Mouse (Mus musculus) liver, embryonic 16.5 days (tissue): ENCODE measurements around the gene Fabp6. TPM values are rescaled to one million over a fixed set of nuclear protein-coding genes. Genes with fewer than 3 reads are reported as not detected.

Experiments
- ATAC-seq: fragments of 200-750 bp; cut with Nextera tagmentation; 2 replicates; pipeline ENCODE4 v1.8.0; 2017; ENCODE audit warnings: low read depth, mild to moderate bottlenecking, moderate number of reproducible peaks, moderate library complexity
- H3K27ac ChIP-seq: fragments of 300-500 bp; sonication (generic); 2 replicates; pipeline ENCODE4 v1.5.1; 2014; ENCODE audit warnings: mild to moderate bottlenecking, low read length
- H3K27me3 ChIP-seq: fragments of 300-500 bp; sonication (generic); 2 replicates; pipeline ENCODE4 v1.6.1; 2014; ENCODE audit warnings: low read depth, low read length, mixed read lengths; ENCODE audit not compliant: control insufficient read depth, insufficient read depth
- H3K36me3 ChIP-seq: fragments of 300-500 bp; sonication (generic); 2 replicates; pipeline ENCODE4 v1.6.1; 2014; ENCODE audit warnings: mild to moderate bottlenecking; ENCODE audit not compliant: control insufficient read depth, insufficient read depth
- H3K4me1 ChIP-seq: fragments of 300-500 bp; sonication (generic); 2 replicates; pipeline ENCODE4 v1.6.1; 2014; ENCODE audit warnings: low read depth, low read length, mixed read lengths; ENCODE audit not compliant: control insufficient read depth
- H3K4me2 ChIP-seq: fragments of 300-500 bp; sonication (generic); 2 replicates; pipeline ENCODE4 v1.6.1; 2014; ENCODE audit warnings: low read depth, low read length, mixed read lengths
- H3K4me3 ChIP-seq: fragments of 300-500 bp; sonication (generic); 2 replicates; pipeline ENCODE4 v1.5.1; 2014; ENCODE audit warnings: low read depth, mild to moderate bottlenecking, low read length
- H3K9ac ChIP-seq: fragments of 300-500 bp; sonication (generic); 2 replicates; pipeline ENCODE4 v1.6.1; 2014; ENCODE audit warnings: low read depth, low read length
- H3K9me3 ChIP-seq: fragments of 300-500 bp; sonication (generic); replicated peaks from 2 replicates; pipeline ENCODE4 v1.6.1; 2016; ENCODE audit warnings: low read length; ENCODE audit not compliant: control insufficient read depth
- WGBS: fragments of 180-500 bp; shearing (Covaris S2); extraction: QIAGEN DNeasy Blood & Tissue Kit; methylation state at CpG from one replicate; pipeline ENCODE4 v1.1.7; 2014; ENCODE audit not compliant: insufficient replicate concordance; 5-methylcytosine and 5-hydroxymethylcytosine counted together
- polyA plus RNA-seq: library from polyadenylated mRNA; unstranded; fragments of >200 nt; fragmentation: Nextera tagmentation; extraction: Ambion mirVana; gene quantifications from 2 replicates; pipeline ENCODE4 v1.2.1, GENCODE M21; 2015

The Fabp6 gene
- polyA plus RNA-seq, 1 experiment from 2014 or later = not detected

DNA sequence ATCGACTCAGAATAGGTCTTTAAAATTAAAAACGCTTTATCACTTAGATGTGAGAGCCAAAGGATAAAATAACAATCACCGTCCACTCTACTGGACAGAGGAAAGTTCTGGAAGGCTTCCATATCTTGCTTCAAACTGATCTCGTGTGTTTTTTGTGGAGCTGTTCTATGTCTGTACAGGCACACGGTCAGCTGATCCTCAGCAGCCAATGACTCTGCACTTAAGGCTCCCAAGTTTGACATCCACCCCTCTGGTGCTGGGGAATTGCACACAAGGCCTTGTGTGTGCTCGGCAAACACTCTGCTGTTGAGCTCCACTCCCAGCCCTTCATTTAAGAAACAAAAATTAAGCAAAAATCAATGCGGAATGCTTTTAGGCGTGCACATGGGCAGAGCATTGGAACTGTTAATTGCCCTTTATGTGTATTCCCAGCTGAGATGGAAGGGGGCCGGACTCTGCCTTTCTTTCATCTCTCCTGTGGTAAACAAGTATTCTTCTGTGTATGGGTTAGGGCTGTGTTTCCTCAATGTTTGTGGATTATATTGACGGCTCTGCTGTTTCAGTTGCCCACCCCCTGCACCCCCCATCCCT lies 37.6 kb downstream of the Fabp6 start:
- no peak for ATAC-seq
- H3K9me3 ChIP-seq = no peaks in the 10 kb centered on the region
- no peak overlapping the region for H3K27ac ChIP-seq

DNA sequence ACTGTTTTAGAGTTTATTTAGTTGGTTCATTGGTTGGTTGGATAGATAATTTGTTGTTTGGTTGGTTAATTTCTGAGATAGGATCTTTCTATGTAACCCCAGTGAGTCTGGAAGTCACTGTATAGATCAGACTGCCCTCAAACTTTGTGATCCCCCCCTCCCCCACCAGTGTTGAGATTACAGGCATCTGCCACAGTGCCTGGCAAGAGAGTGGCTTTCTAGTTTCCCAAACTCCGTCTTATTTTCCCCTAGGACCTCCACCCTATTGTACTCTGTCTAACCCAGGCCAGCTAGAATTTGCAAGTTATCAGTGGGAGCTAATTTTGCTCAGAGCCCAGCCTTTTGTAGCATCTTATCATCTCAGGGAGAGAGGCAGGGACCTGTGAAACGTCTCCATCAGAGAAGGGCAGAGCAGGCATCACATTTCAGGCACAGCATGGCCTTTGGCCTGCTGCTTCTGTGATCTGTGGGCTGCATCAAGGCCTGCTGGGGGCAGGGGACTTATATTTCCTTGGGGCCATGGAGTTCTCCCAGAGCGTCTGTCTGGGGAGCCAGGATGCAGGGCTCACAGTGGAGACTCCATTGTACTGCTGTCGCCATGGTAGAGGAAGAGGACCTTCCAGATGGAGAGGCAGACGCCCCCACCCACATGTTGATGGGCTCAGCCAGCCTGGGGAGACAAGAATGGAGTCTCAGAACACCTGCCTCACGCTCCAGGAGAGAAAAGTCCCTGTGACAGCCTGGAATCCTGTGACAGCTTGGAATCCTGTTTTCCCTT lies 41.6 kb downstream of the Fabp6 start:
- no peaks in the 10 kb centered on the region for H3K9me3 ChIP-seq
- H3K36me3 ChIP-seq = no peaks in the 10 kb centered on the region
- H3K9ac ChIP-seq = no peak overlapping the region
- H3K4me2 ChIP-seq = no peak overlapping the region
- ATAC-seq = no peak
- no peak overlapping the region for H3K27ac ChIP-seq
- H3K27me3 ChIP-seq = no peaks in the 10 kb centered on the region
- no peak overlapping the region for H3K4me3 ChIP-seq
- no peaks in the 10 kb centered on the region for H3K4me1 ChIP-seq
- 36% methylated on average over 5 of the region's 6 CpGs for WGBS

More for the DNA sequence above, 37.6 kb downstream of the Fabp6 start:
- Histone ChIP-seq H3K4me2 (no peak overlapping the region), H3K36me3 (no peaks in the 10 kb centered on the region), H3K4me1 (no peaks in the 10 kb centered on the region), H3K9ac (no peak overlapping the region), H3K27me3 (no peaks in the 10 kb centered on the region), H3K4me3 (no peak overlapping the region)
- WGBS = 61% methylated on average over 10 of the region's 10 CpGs

- Histone ChIP-seq H3K4me2 (no peak overlapping the region), H3K36me3 (no peaks in the 10 kb centered on the region), H3K9ac (no peak overlapping the region), H3K27ac (no peak overlapping the region), H3K9me3 (no peaks in the 10 kb centered on the region), H3K4me3 (no peak overlapping the region), H3K4me1 (no peaks in the 10 kb centered on the region; the same call in 1 of the 2 replicates), H3K27me3 (no peaks in the 10 kb centered on the region)
- no peak for ATAC-seq
- 74% methylated on average over 11 of the region's 11 CpGs for whole genome bisulfite sequencing
These were observed 44.8 kb downstream of the Fabp6 start for GRCm38 (mm10) chr11:43556538-43556937.

GRCm38 (mm10) chr11:43552675-43553074 lies 48.7 kb downstream of the Fabp6 start:
- no peak overlapping the region for H3K27ac ChIP-seq
- H3K9me3 ChIP-seq = no peaks in the 10 kb centered on the region
- no peak for ATAC-seq
- no peaks in the 10 kb centered on the region for H3K36me3 ChIP-seq
- H3K4me1 ChIP-seq = peaks cover 13% of the 10 kb centered on the region
- H3K4me2 ChIP-seq = no peak overlapping the region
- H3K27me3 ChIP-seq = no peaks in the 10 kb centered on the region
- no peak overlapping the region for H3K4me3 ChIP-seq
- 65% methylated on average over 6 of the region's 6 CpGs for WGBS
- no peak overlapping the region for H3K9ac ChIP-seq

- Histone ChIP-seq H3K27ac (no peak overlapping the region), H3K9ac (no peak overlapping the region), H3K4me1 (peaks cover 13% of the 10 kb centered on the region), H3K27me3 (no peaks in the 10 kb centered on the region), H3K9me3 (no peaks in the 10 kb centered on the region), H3K4me3 (no peak overlapping the region), H3K4me2 (no peak overlapping the region), H3K36me3 (no peaks in the 10 kb centered on the region)
- 38% methylated on average over 3 of the region's 3 CpGs for WGBS
- ATAC-seq = no peak
These were observed 49.6 kb downstream of the Fabp6 start for GRCm38 (mm10) chr11:43551756-43552155.

GRCm38 (mm10) chr11:43549701-43550100 lies 51.6 kb downstream of the Fabp6 start:
- Histone ChIP-seq H3K27ac (peak overlapping the region; percentile 25; the same call in 1 of the 2 replicates), H3K9ac (no peak overlapping the region), H3K4me3 (no peak overlapping the region), H3K27me3 (no peaks in the 10 kb centered on the region), H3K4me1 (peaks cover 13% of the 10 kb centered on the region), H3K4me2 (no peak overlapping the region), H3K9me3 (no peaks in the 10 kb centered on the region), H3K36me3 (no peaks in the 10 kb centered on the region)
- whole genome bisulfite sequencing = 53% methylated on average over 11 of the region's 11 CpGs
- peak; percentile 66 for ATAC-seq

GRCm38 (mm10) chr11:43548657-43549435 lies 52.5 kb downstream of the Fabp6 start:
- Histone ChIP-seq H3K36me3 (no peaks in the 10 kb centered on the region), H3K4me2 (no peak overlapping the region), H3K4me3 (no peak overlapping the region), H3K27ac (peak overlapping the region; percentile 61), H3K27me3 (no peaks in the 10 kb centered on the region), H3K9me3 (no peaks in the 10 kb centered on the region), H3K4me1 (peaks cover 13% of the 10 kb centered on the region), H3K9ac (no peak overlapping the region)
- WGBS = 50% methylated on average over 12 of the region's 12 CpGs
- ATAC-seq = peak; percentile 50; the same call in 1 of the 2 replicates

DNA sequence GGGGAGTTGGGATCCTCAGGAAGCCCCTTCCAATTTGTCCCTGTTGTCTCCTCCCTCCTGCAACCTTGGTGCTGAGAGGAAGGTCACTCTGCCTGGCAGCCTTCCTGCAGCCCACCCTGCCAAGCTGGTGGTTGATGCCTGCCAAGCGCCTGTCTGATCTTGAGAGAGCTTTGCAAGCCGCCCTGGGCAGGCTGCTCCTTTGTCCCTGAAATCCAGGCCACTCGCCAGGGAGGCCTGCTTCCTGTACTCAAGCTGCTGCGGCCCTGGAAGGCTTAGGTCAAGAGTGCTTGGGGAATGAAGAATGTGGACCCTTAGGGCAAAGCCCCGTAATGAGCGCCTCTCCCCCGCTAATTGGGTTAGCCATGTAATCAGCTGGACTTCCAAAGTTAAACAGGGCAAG lies 53.2 kb downstream of the Fabp6 start:
- H3K9ac ChIP-seq = no peak overlapping the region
- H3K36me3 ChIP-seq = no peaks in the 10 kb centered on the region
- H3K9me3 ChIP-seq = no peaks in the 10 kb centered on the region
- 0 out of 2 replicates have a peak, but pooled peaks have one; percentile 5 for ATAC-seq
- H3K27ac ChIP-seq = peak overlapping the region; percentile 61
- H3K27me3 ChIP-seq = no peaks in the 10 kb centered on the region
- H3K4me2 ChIP-seq = no peak overlapping the region
- peaks cover 16% of the 10 kb centered on the region for H3K4me1 ChIP-seq
- WGBS = 66% methylated on average over 7 of the region's 7 CpGs
- no peak overlapping the region for H3K4me3 ChIP-seq
